Mouse (Mus musculus) heart, embryonic 13.5 days (tissue): ENCODE data around the gene Agap2. TPM values are rescaled to one million over a fixed set of nuclear protein-coding genes. Genes with fewer than 3 reads are reported as not detected.

ENCODE experiments used
- ATAC-seq: fragments of 200-750 bp; cut with Nextera tagmentation; 2 replicates; pipeline ENCODE4 v1.8.0; 2017; ENCODE audit warnings: moderate TSS enrichment; ENCODE audit not compliant: insufficient number of reproducible peaks, low FRiP score, low TSS enrichment; ENCODE audit errors: extremely low read depth
- H3K27ac ChIP-seq: fragments of 300-500 bp; sonication (generic); replicated peaks from 2 replicates; pipeline ENCODE4 v1.5.1; 2015; ENCODE audit warnings: moderate library complexity, mild to moderate bottlenecking, inconsistent platforms
- H3K27me3 ChIP-seq: fragments of 300-500 bp; sonication (generic); replicated peaks from 2 replicates; pipeline ENCODE4 v1.6.1; 2015; ENCODE audit warnings: mild to moderate bottlenecking, inconsistent platforms
- H3K36me3 ChIP-seq: fragments of 300-500 bp; sonication (generic); 2 replicates; pipeline ENCODE4 v1.6.1; 2015; ENCODE audit warnings: mild to moderate bottlenecking, inconsistent platforms
- H3K4me1 ChIP-seq: fragments of 300-500 bp; sonication (generic); 2 replicates; pipeline ENCODE4 v1.6.1; 2015; ENCODE audit warnings: inconsistent platforms
- H3K4me2 ChIP-seq: fragments of 300-500 bp; sonication (generic); 2 replicates; pipeline ENCODE4 v1.6.1; 2015; ENCODE audit warnings: inconsistent platforms, mild to moderate bottlenecking, moderate library complexity
- H3K4me3 ChIP-seq: fragments of 300-500 bp; sonication (generic); 2 replicates; pipeline ENCODE4 v1.5.1; 2015; ENCODE audit warnings: moderate library complexity, mild to moderate bottlenecking, inconsistent platforms
- H3K9ac ChIP-seq: fragments of 300-500 bp; sonication (generic); 2 replicates; pipeline ENCODE4 v1.6.1; 2015; ENCODE audit warnings: inconsistent platforms, mild to moderate bottlenecking, moderate library complexity
- H3K9me3 ChIP-seq: fragments of 300-500 bp; sonication (generic); 2 replicates; pipeline ENCODE4 v1.6.1; 2016; ENCODE audit warnings: inconsistent platforms
- WGBS: fragments of 180-500 bp; shearing (Covaris S2); methylation state at CpG from one replicate; pipeline ENCODE4 v1.1.7; 2015; ENCODE audit warnings: mixed read lengths; 5-methylcytosine and 5-hydroxymethylcytosine counted together
- polyA plus RNA-seq: library from polyadenylated mRNA; unstranded; fragments of >200 nt; fragmentation: Nextera tagmentation; extraction: Ambion mirVana; gene quantifications from 2 replicates; pipeline ENCODE4 v1.2.1, GENCODE M21; 2015

Gene Agap2
- polyA plus RNA-seq, 1 experiment from 2014 or later = not detected

DNA sequence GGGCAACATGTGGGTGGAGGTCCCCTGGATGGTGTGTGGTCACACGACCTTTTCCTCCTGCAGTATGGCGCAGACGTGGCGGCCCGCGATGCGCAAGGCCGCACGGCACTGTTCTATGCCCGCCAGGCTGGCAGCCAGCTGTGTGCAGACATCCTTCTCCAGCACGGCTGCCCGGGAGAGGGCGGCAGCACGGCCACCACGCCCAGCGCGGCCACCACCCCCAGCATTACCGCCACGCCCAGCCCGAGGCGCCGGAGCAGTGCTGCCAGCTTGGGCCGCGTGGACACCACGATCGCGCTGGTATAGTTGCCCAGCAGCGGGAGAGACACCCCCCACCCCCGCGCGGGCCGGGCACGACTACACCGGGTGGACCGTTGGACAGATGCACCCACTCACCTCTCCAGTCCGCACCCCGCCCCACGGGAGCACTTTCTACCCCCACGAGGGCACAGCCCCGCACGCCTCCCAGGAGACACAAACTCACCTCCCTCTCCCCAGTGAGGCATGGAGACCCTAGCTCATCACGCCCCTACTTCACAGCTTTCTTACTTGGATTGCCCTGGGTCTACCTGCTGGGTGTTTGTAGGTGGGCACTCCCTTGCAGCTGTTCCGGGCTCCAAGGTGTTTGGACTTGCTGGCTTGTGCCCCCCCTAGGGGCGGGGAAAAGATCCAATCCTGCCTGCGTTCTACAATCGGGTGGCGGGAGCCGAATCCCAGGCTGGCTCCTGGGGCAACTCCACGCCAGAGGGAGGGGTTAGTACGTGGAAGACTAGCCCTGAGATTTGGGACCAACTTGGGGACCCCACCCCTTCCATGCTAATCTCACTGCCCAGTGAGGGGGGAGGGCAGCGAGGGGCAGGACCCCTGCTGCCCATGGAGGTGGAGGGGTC lies 16.7 kb downstream of the Agap2 start:
- H3K9ac ChIP-seq = no peak overlapping the region
- 13% methylated on average over 51 of the region's 51 CpGs for whole genome bisulfite sequencing
- H3K4me3 ChIP-seq = peak overlapping the region; percentile 31
- H3K27me3 ChIP-seq = peaks cover 73% of the 10 kb centered on the region
- H3K36me3 ChIP-seq = peaks cover 15% of the 10 kb centered on the region
- no peak for ATAC-seq
- no peak overlapping the region for H3K27ac ChIP-seq
- peaks cover 29% of the 10 kb centered on the region for H3K4me1 ChIP-seq
- no peaks in the 10 kb centered on the region for H3K9me3 ChIP-seq
- peak overlapping the region; percentile 43 for H3K4me2 ChIP-seq

DNA sequence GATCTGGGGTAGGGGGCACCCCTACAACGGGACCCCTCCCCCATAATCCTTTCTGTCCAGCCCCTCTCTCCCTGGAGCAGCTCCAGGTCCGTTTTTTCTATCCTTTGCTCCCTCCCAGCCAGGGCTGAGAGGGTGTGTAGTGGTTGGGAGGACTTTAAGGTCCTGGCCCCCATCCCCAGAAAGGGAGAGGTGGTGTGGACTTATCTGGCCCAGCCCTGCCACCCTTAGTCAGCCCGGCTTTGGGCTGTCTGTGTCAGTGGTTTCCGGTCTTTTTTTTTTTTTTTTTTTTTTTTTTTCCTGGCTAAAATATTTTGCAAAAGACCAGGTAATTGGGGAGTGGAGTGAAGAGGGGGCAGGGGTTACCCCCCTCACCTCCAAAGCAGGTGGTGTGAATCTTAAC lies 17.7 kb downstream of the Agap2 start:
- WGBS = 41% methylated on average over 4 of the region's 4 CpGs
- no peak overlapping the region for H3K4me2 ChIP-seq
- no peak overlapping the region for H3K27ac ChIP-seq
- H3K36me3 ChIP-seq = peaks cover 25% of the 10 kb centered on the region
- peaks cover 29% of the 10 kb centered on the region for H3K4me1 ChIP-seq
- no peak overlapping the region for H3K9ac ChIP-seq
- no peak for ATAC-seq
- H3K4me3 ChIP-seq = no peak overlapping the region
- H3K9me3 ChIP-seq = no peaks in the 10 kb centered on the region
- H3K27me3 ChIP-seq = peaks cover 63% of the 10 kb centered on the region

DNA sequence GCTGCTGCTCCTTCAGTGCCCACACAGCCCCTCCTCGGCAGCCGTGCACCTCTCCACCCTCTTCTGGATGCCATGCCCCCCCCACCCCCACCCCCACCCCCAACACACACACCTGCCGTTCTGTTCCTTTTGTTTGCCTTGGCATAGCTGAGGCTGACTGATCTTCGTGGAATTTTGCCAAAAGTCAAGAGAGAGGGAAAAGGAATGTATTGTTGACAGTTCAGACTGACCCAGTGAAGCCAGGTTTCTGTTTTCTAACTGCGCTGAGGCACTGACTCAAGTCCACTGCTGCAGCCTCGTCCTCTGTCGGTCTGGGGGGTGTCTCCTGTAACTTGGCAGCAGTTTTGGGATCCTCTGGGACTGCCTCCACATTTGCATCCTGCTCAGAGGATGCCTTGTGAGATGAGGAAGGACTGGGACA lies 19.3 kb downstream of the Agap2 start:
- Histone ChIP-seq H3K9me3 (no peaks in the 10 kb centered on the region), H3K27ac (0 out of 2 replicates have a peak overlapping the region, but pooled peaks have one; percentile 2), H3K27me3 (peaks cover 46% of the 10 kb centered on the region), H3K4me3 (no peak overlapping the region), H3K4me1 (peaks cover 29% of the 10 kb centered on the region), H3K36me3 (peaks cover 41% of the 10 kb centered on the region), H3K9ac (no peak overlapping the region), H3K4me2 (no peak overlapping the region)
- no peak for ATAC-seq
- WGBS = 32% methylated on average over 7 of the region's 7 CpGs

DNA sequence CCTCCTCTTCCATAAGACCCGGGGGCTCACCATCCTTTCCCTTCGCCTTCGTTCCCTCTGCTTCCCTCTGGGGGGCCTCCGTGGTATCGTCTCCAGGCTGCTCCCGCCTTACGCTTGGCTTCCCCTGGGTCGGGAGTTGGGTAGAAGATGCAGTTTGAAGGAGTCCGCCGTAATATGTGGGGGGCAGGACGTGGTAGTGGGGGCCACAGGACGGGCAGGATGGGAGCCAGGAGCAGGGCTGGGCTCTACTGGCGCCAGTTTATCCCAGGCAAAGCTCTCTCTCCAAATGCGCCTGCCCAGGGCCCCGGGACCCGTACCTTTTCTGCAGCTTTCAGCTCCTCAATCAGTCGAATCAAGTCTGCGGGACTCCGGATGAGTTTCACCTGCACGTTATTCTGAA lies 23.4 kb downstream of the Agap2 start:
- Histone ChIP-seq H3K36me3 (peaks cover 48% of the 10 kb centered on the region), H3K27me3 (peaks cover 5% of the 10 kb centered on the region), H3K9ac (no peak overlapping the region), H3K4me2 (no peak overlapping the region), H3K4me3 (no peak overlapping the region), H3K9me3 (no peaks in the 10 kb centered on the region), H3K4me1 (peaks cover 15% of the 10 kb centered on the region), H3K27ac (no peak overlapping the region)
- 72% methylated on average over 20 of the region's 20 CpGs for WGBS
- ATAC-seq = no peak

DNA sequence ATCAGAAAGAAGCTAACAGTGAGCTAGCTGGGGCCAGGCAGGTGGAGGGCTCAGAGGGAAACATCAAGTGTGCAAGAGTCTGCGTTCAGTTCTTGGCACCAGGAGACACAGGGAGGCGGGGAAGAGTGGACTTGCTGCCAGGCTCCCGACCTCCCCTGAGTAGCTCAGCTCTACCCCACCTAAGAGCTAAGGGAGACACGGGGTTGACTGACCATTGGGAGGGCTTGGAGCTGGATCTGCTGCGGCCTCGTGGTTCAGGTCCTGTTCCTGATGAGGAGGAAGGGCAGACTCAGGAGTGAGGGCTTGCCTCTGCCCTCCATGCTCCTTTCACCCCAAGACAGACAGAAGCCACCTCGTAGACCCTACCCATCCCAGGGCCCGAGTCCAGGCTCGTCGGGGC lies 24.1 kb downstream of the Agap2 start:
- peaks cover 12% of the 10 kb centered on the region for H3K4me1 ChIP-seq
- no peak overlapping the region for H3K27ac ChIP-seq
- H3K4me2 ChIP-seq = no peak overlapping the region
- ATAC-seq = no peak
- no peaks in the 10 kb centered on the region for H3K27me3 ChIP-seq
- 74% methylated on average over 10 of the region's 10 CpGs for WGBS
- no peak overlapping the region for H3K4me3 ChIP-seq
- H3K36me3 ChIP-seq = peaks cover 48% of the 10 kb centered on the region
- no peak overlapping the region for H3K9ac ChIP-seq
- no peaks in the 10 kb centered on the region for H3K9me3 ChIP-seq

DNA sequence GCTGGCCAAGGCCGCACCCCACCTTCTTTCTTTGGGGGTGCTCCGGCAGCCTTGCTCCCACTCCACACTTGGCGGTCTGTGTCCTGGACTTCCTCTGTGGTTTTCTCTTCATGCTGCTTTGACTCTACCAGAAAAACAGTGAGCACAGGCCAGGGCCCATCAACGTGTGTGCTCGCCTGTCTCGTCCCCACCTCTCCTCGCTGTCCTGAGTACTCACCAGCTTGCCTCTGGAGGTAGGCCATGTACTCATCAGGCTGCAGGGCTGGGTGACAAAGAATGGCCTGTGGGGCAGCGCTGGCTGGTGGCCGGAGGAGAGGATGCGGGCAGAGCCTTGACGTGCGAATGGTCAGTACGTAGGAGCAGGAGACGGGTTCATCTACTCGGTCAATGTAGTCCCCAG lies 24.8 kb downstream of the Agap2 start:
- H3K36me3 ChIP-seq = peaks cover 48% of the 10 kb centered on the region
- WGBS = 91% methylated on average over 15 of the region's 15 CpGs
- no peak overlapping the region for H3K4me2 ChIP-seq
- H3K9me3 ChIP-seq = no peaks in the 10 kb centered on the region
- no peaks in the 10 kb centered on the region for H3K27me3 ChIP-seq
- peaks cover 6% of the 10 kb centered on the region for H3K4me1 ChIP-seq
- no peak for ATAC-seq
- no peak overlapping the region for H3K4me3 ChIP-seq
- no peak overlapping the region for H3K9ac ChIP-seq
- no peak overlapping the region for H3K27ac ChIP-seq

DNA sequence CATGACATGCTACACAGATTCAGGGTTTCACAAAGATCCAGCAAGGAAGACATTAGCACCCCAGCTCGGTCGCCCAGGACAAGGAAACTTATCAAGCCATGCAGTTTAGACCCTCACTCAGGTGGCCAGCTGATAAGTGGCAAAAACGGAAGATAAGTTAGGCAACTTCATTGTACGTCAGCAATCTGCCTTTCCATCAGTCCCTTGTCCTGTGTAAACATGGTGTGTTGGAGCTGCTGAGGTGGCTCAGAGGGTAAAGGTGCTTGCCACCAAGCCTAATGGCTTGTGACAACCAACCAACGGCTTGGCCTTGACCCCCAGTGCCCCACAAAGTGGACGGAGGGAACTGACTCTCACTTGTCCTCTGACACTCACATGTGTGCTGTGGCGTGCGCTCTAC lies 25.3 kb downstream of the Agap2 start:
- Histone ChIP-seq H3K4me3 (no peak overlapping the region), H3K4me1 (peaks cover under 1% of the 10 kb centered on the region; the same call in 1 of the 2 replicates), H3K27me3 (no peaks in the 10 kb centered on the region), H3K9ac (no peak overlapping the region), H3K36me3 (peaks cover 49% of the 10 kb centered on the region), H3K27ac (no peak overlapping the region), H3K4me2 (no peak overlapping the region), H3K9me3 (no peaks in the 10 kb centered on the region)
- ATAC-seq = no peak
- 67% methylated on average over 8 of the region's 8 CpGs for WGBS

DNA sequence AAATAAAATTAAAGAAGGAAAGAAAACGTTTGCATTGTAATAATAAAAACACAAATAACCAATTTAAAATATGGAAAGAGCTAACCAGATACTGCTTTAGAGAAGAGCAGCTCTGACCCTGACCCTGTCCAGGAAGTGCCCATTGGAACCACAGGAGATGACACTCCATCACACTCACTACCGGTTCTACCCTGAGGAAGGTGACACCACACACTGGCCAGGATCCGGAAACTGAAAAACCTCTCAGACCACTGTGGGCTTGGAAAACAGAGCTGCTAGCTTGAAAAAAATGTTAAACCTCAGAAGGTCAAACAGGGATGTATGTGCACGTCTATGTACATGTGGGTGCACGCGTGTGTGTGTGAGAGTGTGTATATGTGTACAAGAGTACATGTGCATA lies 26.1 kb downstream of the Agap2 start:
- ATAC-seq = no peak
- Histone ChIP-seq H3K4me2 (no peak overlapping the region), H3K27me3 (no peaks in the 10 kb centered on the region), H3K4me3 (no peak overlapping the region), H3K27ac (no peak overlapping the region), H3K36me3 (peaks cover 46% of the 10 kb centered on the region), H3K4me1 (no peaks in the 10 kb centered on the region), H3K9me3 (no peaks in the 10 kb centered on the region), H3K9ac (no peak overlapping the region)
- WGBS = 77% methylated on average over 6 of the region's 6 CpGs

DNA sequence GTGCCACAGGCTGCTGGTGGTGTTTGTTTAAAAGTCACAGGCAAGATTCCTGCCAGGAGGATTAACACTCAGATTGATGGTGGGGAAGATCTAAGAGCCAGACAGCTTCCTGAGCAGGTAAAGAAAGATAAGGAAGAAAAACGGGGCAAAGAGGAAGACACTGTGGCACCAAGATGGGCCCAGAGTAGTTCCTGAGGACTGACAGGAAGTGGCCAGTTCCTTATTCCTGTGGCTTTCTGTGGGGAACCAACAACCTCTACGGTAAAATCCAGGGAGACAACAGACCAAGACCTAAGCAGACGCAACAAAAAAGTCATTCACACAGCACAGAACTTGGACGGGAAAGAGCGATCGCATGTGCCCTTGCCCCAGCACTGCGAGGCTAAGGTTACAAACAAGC lies 28.5 kb downstream of the Agap2 start:
- H3K27ac ChIP-seq = no peak overlapping the region
- no peaks in the 10 kb centered on the region for H3K27me3 ChIP-seq
- WGBS = 72% methylated on average over 7 of the region's 7 CpGs
- H3K4me1 ChIP-seq = no peaks in the 10 kb centered on the region
- H3K4me2 ChIP-seq = no peak overlapping the region
- no peaks in the 10 kb centered on the region for H3K9me3 ChIP-seq
- H3K36me3 ChIP-seq = peaks cover 33% of the 10 kb centered on the region
- ATAC-seq = no peak
- H3K4me3 ChIP-seq = no peak overlapping the region
- H3K9ac ChIP-seq = no peak overlapping the region

DNA sequence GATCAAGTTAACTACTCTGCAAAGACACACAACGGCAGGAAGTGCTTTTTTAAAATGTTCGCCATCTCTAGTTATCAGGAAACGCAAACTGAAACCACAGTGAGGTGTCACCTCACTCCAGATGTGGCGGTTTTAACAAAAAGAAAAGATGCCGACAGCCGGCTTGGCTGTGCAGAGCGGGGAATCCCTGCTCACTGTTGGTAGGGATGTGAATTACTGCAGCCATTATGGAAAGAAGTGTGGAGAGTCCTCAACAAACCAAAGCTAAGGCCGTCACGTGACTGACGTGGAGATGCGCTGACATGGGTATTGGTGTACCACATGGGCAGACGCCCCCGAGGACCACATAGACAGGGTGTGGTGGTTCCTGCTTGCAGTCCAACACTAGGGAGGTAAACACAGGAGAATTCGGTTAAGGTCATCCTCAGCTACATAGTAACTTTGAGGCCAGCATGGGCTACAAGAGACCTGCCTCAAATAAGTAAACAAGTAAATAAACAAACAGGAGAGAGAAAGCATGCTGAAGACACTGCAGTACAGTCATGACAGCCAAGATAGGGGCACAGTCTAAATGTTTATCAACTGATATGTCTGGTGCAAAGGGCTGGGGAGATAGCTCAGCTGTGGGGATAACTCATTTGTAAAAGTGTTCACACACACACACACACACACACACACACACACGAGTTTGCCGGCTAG lies 32.6 kb downstream of the Agap2 start:
- Histone ChIP-seq H3K4me2 (no peak overlapping the region), H3K4me1 (no peaks in the 10 kb centered on the region), H3K36me3 (peaks cover 34% of the 10 kb centered on the region), H3K27me3 (no peaks in the 10 kb centered on the region), H3K4me3 (no peak overlapping the region), H3K27ac (no peak overlapping the region), H3K9ac (no peak overlapping the region), H3K9me3 (no peaks in the 10 kb centered on the region)
- ATAC-seq = no peak
- 83% methylated on average over 16 of the region's 16 CpGs for WGBS

DNA sequence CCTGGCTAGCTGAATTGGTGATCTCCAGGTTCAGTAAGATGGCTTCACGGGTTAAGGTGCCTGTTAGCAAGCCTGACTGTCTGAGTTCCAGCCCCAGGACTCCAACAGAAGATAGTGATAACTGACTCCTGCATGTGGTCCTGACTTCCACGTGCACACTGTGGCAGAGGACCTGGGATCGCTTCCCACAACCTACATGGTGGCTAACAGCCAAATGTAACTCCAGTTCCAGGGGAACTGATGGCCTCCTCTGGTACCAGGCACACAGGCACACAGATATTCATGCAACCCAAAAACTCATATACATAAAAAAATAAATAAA lies 33.1 kb downstream of the Agap2 start:
- ATAC-seq = no peak
- no peak overlapping the region for H3K4me3 ChIP-seq
- no peaks in the 10 kb centered on the region for H3K4me1 ChIP-seq
- H3K36me3 ChIP-seq = peaks cover 39% of the 10 kb centered on the region
- no peak overlapping the region for H3K4me2 ChIP-seq
- no peak overlapping the region for H3K27ac ChIP-seq
- no peaks in the 10 kb centered on the region for H3K9me3 ChIP-seq
- no peaks in the 10 kb centered on the region for H3K27me3 ChIP-seq
- WGBS = 70% methylated on average over 3 of the region's 3 CpGs
- no peak overlapping the region for H3K9ac ChIP-seq
